Mouse (Mus musculus) lung, adult 2 months (tissue): ENCODE data around the gene Lama5.
"Not testable (repeated sequence)": the region's sequence is repeated elsewhere in the genome, so short reads cannot be mapped to it uniquely, and the experiment has no call there.

Source experiments
- CTCF ChIP-seq: fragments of 200-500 bp; IDR thresholded peaks from 2 replicates; pipeline ENCODE4 v1.5.1; 2011; ENCODE audit warnings: mild to moderate bottlenecking, low read length, control low read depth; ENCODE audit not compliant: insufficient read depth
- POLR2A ChIP-seq: fragments of 200-500 bp; IDR thresholded peaks from 2 replicates; pipeline ENCODE4 v1.6.1; 2011; ENCODE audit warnings: low read depth, mild to moderate bottlenecking, control low read depth, low read length, borderline replicate concordance; ENCODE audit errors: extremely low read depth

- TF ChIP-seq CTCF, POLR2A: not testable (repeated sequence)
Observed at GRCm38 (mm10) chr2:180258951-180259484, 33.4 kb upstream of the Lama5 start.
